Mouse (Mus musculus) testis, adult 2 months (tissue): ENCODE data around the gene Zfhx3.

Experiments
- CTCF ChIP-seq: fragments of 200-500 bp; IDR thresholded peaks from 2 replicates; pipeline ENCODE4 v1.5.1; 2012; ENCODE audit warnings: low read depth, mild to moderate bottlenecking, inconsistent platforms, low read length, moderate library complexity; ENCODE audit not compliant: control insufficient read depth, insufficient read depth, insufficient replicate concordance
- POLR2A ChIP-seq: fragments of 200-500 bp; IDR thresholded peaks from 2 replicates; pipeline ENCODE4 v1.6.1; 2012; ENCODE audit warnings: low read depth, mild to moderate bottlenecking, inconsistent platforms, low read length, moderate library complexity; ENCODE audit not compliant: control insufficient read depth

GRCm38 (mm10) chr8:108963181-108963580, 1020.7 kb downstream of the Zfhx3 start:
- TF ChIP-seq POLR2A (no peak), CTCF (no peak)
